Mouse (Mus musculus): ENCODE results near the gene Zcchc17. TPM values are rescaled to one million over a fixed set of nuclear protein-coding genes. Genes with fewer than 3 reads are reported as not detected.

Gene Zcchc17
- polyA plus RNA-seq, 1 experiment from 2014 or later: 95.3 TPM

Other genes starting within 250 kb of the Zcchc17 start
- 3.7 and 3.9 TPM in 2 replicates for gene Hcrtr1, start 220.6 kb downstream of the Zcchc17 start, polyA plus RNA-seq (2015; fragmentation: Nextera tagmentation; extraction: Ambion mirVana)
- gene Tinagl1, start 184.8 kb downstream of the Zcchc17 start, polyA plus RNA-seq (2015; fragmentation: Nextera tagmentation; extraction: Ambion mirVana): 4.1 and 14.7 TPM in 2 replicates
- not detected in 2 replicates for gene Gm853, start 137.5 kb downstream of the Zcchc17 start, polyA plus RNA-seq (2015; fragmentation: Nextera tagmentation; extraction: Ambion mirVana)
- 28.7 and 29.1 TPM in 2 replicates for gene Serinc2, start 80.7 kb downstream of the Zcchc17 start, polyA plus RNA-seq (2015; fragmentation: Nextera tagmentation; extraction: Ambion mirVana)
- gene Fabp3, start 51.3 kb downstream of the Zcchc17 start, polyA plus RNA-seq (2015; fragmentation: Nextera tagmentation; extraction: Ambion mirVana): 226 and 288 TPM in 2 replicates
- gene Gm10570, start 51.3 kb downstream of the Zcchc17 start, polyA plus RNA-seq (2015; fragmentation: Nextera tagmentation; extraction: Ambion mirVana): 1.3 and 1.6 TPM in 2 replicates
- gene Snrnp40, start 189 bp upstream of the Zcchc17 start, polyA plus RNA-seq (2015; fragmentation: Nextera tagmentation; extraction: Ambion mirVana): 91.8 and 104 TPM in 2 replicates
- gene Nkain1, start 214.2 kb upstream of the Zcchc17 start, polyA plus RNA-seq (2015; fragmentation: Nextera tagmentation; extraction: Ambion mirVana): 7.9 and 11.0 TPM in 2 replicates